Mouse (Mus musculus): ENCODE data around the gene Suco.

Suco gene

DNA sequence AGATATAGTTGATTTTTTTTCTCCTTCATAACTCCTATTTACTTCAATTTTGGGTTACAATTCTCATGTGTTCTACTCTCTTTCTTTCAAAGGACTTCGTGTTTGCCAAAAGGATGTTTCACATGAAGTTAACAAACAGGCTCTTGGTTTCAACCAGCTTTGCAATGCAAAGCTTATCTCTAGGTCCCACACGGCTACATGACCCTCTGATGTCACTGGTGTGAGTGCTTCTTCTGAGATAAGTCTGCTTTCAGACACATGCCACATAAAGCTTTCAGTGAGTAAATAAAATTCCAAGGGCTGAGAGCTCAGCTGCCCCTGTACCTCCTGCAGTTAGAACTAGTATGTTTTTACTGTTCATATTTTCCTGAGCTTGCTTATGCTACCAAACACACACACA is 18.1 kb upstream of the Suco start:
- peak; percentile 87 for DNase-seq (ENCODE audit: extremely low read depth, low read depth)

DNA sequence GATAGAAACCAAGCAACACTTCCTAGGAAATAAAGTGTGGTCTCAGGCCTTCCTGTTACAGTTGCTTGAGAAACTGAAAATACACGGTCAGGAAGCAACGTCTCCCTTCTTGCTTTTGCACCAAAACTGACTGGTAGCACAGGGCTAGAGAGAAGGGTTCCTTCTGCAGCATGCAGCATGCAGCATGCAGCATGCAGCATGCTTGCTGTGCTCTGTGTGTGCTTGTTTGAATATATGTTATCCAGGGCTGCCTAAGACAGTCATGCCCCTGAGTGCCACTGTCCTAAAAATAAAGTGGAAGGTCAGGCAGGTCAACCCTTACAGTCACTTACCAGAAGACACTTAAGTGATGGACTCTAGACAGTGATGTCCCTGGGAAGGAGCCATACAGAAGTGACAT is 17.6 kb upstream of the Suco start:
- no peak for DNase-seq (ENCODE audit: extremely low read depth, low read depth)

DNA sequence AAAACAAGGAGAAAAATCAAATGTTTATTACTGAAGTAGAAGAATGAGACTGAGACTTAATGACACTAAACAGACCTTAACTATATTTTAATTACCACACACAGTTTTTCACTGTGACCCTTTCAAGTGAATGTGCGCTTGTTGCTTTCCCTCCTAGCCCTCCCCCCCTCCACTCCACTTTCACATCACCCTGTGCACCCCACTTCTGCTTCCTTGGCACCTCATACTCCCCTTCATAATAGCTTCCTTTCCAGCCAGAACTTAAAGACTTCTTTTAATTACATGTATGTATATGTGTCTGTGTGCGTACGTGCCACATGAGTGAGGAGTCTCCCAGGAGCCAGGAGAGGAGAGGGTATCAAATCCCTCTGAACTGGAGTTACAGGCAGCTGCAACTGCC is 12.3 kb upstream of the Suco start:
- DNase-seq (ENCODE audit: extremely low read depth, low read depth) = no peak

DNA sequence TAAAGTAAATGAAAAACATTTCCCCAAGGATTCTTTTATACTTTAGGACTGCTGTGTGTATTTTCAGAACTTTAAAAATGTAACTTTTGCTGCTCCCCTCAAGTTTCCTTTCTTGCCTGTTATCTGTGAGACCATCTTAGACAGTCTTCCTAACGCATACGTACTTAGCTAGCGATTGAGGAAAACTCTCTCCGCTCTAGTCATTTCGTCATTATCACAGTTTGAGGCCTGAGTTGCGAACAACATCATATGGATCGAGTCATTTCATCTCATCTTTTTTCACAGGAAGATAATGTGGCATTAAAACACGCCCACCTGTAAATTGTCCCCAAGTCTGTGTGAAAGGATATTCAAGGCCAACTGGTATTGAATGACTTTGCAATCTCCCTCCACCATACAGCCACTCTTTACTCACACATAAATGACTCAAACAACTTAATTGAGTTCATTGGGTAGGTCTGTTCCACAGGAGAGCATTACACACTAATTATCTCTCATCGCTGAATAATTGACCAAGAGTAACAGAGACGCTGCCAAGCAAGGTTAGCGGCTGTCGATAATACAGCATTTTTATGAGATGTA is 11.3 kb upstream of the Suco start:
- DNase-seq (ENCODE audit: extremely low read depth, low read depth) = no peak

DNA sequence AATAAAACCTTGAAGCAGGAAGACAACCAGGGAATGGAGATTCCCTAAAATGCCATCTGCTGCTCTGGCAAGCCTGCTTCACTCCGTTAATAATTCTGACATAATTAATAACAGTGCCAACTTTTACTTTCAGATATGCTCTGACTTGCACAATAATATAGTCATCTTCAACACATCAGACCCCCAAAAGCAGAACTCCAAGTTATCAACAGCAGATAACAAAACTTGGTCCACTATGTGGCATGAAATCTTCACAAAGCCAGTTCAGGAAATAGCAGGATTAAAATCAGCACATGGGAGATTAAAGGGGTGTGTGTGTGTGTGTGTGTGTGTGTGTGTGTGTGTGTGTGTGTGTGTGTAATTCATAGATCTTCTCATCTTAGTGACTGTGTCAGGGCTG is 9.3 kb upstream of the Suco start:
- no peak for DNase-seq (ENCODE audit: extremely low read depth, low read depth)

DNA sequence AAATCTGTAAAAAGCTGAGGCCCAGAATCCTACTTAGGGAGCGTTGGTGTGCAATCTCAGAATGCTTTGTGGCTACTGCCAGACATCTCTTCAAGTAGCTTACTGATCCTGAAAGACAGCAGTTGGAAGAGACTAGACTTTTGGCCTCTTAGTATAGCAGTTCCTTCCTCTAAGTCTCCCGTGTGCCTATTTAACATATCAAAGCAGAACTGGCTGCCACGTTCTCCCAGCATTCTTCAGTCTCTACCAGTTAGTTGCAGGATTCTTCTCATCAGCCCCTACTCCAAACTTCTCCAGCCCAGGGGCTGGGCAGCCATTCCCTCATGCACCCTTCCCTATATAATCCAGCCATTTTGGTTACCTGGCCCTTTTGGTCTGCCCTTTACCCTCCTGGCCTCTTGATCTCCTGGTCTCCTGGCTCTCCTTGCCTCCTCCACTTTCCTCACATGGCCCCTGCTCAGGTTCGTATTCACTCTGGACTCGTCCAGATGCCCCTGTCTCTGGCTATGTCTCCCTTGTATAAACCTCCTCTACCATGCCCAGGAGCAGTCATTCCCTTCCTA is 1.2 kb upstream of the Suco start:
- DNase-seq (ENCODE audit: extremely low read depth, low read depth) = no peak

DNA sequence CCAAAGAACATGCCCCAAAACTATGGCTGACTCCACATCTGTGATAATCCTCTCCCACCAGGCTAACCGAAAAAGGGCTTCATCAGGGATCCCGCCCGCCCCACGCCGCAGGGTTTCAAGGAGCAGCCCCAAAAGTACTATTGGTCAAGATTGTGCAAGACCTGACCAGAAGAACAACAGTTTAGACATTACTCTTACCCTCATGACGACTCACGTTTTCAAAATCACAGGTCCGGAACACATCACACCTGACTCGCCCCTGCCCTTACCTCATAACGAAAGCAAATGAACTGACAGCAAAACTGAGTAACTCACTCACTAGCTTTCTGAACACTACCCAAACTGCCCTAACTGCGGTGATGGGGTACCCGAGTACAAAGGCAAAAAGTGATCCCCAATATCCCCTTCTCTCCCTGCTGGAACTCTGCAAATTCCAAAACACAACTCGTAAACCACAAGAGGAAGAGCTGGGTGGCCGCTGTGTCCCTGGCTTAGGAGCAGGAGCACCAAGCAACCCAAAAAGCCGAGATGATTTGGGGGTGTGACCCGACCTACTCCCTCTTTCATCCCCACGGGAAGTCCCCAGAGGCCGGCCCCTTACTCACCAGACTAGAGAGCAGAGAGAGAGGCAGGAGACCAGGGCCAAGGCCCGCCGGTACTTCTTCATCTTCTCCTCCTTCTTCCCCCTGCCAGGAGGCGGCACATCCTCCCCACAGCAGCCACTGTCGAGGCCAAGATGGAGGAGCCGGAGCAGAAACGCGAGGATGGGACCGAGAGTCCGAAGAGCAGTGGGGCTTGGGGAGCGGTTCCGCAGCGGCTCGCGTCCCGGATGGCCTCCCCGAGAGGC is 553 bp downstream of the Suco start:
- DNase-seq (ENCODE audit: extremely low read depth, low read depth) = no peak

DNA sequence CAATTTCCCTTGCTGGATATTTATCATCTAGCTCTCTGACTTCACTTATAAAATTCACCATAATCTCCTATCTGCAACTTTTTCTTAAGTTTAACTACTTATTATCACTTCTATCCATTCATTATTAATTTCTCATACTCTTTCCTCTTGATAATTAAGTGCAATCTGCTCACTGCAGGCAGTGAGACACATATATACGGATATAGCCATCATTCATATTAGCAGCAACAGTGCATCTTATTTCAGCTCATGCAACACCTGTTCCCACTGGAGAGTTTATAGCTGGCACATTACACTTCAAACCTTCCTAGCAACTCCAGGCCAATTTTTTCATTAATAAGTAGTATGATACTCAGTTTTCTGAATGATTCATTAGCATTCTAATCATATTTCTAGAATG is 7.1 kb downstream of the Suco start:
- DNase-seq (ENCODE audit: extremely low read depth, low read depth) = no peak

GRCm38 (mm10) chr1:161868413-161868812 is 8.1 kb downstream of the Suco start:
- DNase-seq (ENCODE audit: extremely low read depth, low read depth) = no peak

- DNase-seq (ENCODE audit: extremely low read depth, low read depth) = no peak
Measured at GRCm38 (mm10) chr1:161863742-161864141, 12.7 kb downstream of the Suco start.

DNA sequence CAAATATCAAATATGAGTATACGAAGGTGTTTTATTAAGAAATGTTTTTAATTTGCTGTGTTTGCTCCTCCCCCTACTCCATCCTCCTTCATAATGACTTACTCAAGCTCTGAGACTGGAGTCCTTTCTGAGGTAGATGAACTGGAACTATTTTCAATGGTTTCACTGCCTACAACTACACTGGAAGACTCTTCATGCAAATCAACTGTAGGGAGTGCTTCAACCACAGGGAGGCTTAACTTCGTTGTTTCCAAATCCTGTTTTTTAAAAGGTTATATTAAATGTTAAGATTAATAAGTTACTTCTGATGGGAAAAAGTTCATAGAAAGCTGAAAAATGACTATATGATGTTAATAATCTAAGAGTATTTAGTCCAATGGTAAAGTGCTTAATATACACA is 17.2 kb downstream of the Suco start:
- no peak for DNase-seq (ENCODE audit: extremely low read depth, low read depth)

GRCm38 (mm10) chr1:161826677-161827076 is 49.8 kb downstream of the Suco start:
- DNase-seq (ENCODE audit: extremely low read depth, low read depth) = no peak

DNA sequence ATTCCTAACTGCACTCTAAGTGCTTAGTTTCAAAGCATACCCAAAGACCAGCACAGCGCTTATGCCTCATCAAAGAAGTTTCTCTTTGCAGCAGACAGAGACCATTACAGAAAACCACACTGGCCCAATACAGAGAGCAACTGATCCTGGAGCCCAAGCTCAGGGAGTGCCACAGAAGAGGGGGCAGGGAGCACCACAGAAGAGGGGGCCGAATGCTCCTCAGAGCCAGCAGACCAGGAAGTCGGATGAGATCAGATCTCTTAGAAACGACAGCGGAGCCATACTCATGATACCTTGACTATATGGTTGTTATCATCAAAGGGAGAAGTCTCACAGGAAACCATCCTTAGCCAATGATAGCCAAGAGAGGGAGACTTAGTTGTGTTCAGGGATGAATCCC is 67.1 kb downstream of the Suco start:
- DNase-seq (ENCODE audit: extremely low read depth, low read depth) = no peak

GRCm38 (mm10) chr1:161808980-161809379 is 67.5 kb downstream of the Suco start:
- DNase-seq (ENCODE audit: extremely low read depth, low read depth) = no peak

GRCm38 (mm10) chr1:161804541-161804971 is 71.9 kb downstream of the Suco start:
- no peak for DNase-seq (ENCODE audit: extremely low read depth, low read depth)

DNA sequence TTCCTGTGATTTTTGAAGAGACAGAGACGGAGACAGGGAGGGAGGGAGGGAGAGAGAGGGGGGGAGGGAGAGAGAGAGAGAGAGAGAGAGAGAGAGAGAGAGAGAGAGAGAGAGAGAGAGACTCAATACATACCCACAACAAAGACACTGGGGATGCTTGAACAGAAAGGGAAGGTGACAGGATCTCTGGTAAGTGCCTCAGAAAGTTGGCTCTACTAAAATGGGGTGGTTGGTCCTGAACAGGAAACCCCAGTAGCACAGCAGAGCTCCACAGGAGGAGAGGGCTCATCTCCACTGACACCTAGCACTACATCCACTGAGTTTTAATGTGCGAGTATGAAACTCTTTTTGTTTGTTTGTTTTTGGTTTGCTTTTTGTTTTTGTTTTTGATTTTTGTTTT is 75.2 kb downstream of the Suco start:
- DNase-seq (ENCODE audit: extremely low read depth, low read depth) = no peak

DNA sequence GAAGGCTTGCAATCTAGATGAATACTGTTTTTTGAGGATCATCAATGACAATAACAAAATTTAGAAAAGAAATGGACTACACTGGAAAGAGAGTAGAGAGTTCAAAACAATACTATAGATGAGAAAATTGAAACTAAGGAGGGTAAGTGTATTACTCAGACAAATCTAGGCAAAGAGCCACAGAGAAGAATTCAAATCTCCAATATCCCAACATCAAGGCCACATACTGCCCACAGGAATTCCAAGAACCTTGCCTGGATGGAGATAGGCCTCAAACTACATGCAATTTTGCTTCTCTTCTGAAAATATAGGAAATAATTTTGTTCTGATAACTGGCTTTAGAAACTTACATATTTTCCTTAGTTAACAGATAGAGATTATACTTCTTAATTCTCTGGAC is 76.2 kb downstream of the Suco start:
- DNase-seq (ENCODE audit: extremely low read depth, low read depth) = no peak

DNA sequence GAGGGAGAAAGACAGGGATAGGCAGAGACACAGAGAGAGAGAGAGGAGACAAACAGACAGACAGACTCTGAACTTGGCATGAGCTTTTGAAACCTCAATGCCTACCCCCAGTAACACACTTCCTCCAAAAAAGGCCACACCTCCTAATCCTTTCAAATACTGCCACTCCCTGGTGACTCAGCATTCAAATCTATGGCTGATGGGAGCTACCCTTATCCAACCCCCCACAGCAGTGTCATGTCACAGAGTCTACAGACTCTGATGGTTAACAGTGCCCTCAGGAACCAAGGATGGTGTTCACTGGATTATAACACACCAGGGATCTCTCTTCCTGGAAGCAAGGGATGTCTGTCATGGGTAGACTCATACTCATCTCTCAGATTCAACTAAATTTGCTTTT is 76.7 kb downstream of the Suco start:
- peak; percentile 29 for DNase-seq (ENCODE audit: extremely low read depth, low read depth)

- DNase-seq (ENCODE audit: extremely low read depth, low read depth) = no peak
Measured at GRCm38 (mm10) chr1:161798866-161799265, 77.6 kb downstream of the Suco start.

GRCm38 (mm10) chr1:161794447-161795211 is 81.9 kb downstream of the Suco start:
- no peak for DNase-seq (ENCODE audit: extremely low read depth, low read depth)

DNA sequence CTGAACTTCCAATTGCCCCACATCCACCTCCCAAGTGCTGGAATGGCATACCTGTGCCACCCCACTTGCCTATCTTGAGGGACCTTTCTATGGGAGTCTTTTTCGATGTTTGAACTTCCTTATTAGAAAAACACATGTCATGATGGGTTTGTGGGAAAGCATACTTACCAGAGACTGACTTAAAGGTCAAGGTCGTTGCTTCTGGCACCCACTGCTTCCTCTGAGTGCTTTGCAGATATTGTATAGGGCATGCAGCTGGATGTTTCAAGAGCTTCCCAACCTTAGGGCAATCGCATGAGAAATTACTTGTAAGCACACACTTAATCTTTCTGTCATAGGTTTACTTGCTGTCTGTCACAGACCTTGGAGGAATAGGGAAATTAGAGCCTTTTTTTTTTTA is 83.2 kb downstream of the Suco start:
- DNase-seq (ENCODE audit: extremely low read depth, low read depth) = no peak

GRCm38 (mm10) chr1:161792687-161792969 is 83.9 kb downstream of the Suco start:
- DNase-seq (ENCODE audit: extremely low read depth, low read depth) = no peak
